Mouse (Mus musculus): ENCODE data around the gene Slitrk3. TPM values are rescaled to one million over a fixed set of nuclear protein-coding genes. Genes with fewer than 3 reads are reported as not detected.

Gene Slitrk3
- polyA plus RNA-seq, 1 experiment from 2014 or later: 2.0 TPM

Other genes with a start within 250 kb of the Slitrk3 start
- gene Sis, start 89.9 kb downstream of the Slitrk3 start, polyA plus RNA-seq (2014; fragmentation: Nextera tagmentation; extraction: Ambion mirVana): not detected in 2 replicates